Mouse (Mus musculus): ENCODE results near the gene Crb3.
A peak's percentile ranks its signal among the peaks of the same experiment; 100 is the strongest.

The Crb3 gene

GRCm38 (mm10) chr17:57063031-57063430 is 4.1 kb downstream of the Crb3 start:
- peak; percentile 52 for DNase-seq

GRCm38 (mm10) chr17:57066908-57067307 is 8.0 kb downstream of the Crb3 start:
- no peak for DNase-seq

- no peak for DNase-seq
Observed at GRCm38 (mm10) chr17:57070272-57070671, 11.4 kb downstream of the Crb3 start.

GRCm38 (mm10) chr17:57070699-57071098 is 11.8 kb downstream of the Crb3 start:
- DNase-seq, result no peak

- DNase-seq, result no peak
Observed at GRCm38 (mm10) chr17:57076916-57077315, 18.0 kb downstream of the Crb3 start.

- peak; percentile 30 for DNase-seq
Observed at GRCm38 (mm10) chr17:57078336-57078735, 19.4 kb downstream of the Crb3 start, which contains the start of gene Dennd1c. Gene Dennd1c (minus strand): TSS chr17:57078514.

GRCm38 (mm10) chr17:57079919-57080318 is 21.0 kb downstream of the Crb3 start:
- no peak for DNase-seq

- DNase-seq, result peak; percentile 59
Observed at GRCm38 (mm10) chr17:57081234-57081842, 22.4 kb downstream of the Crb3 start.

GRCm38 (mm10) chr17:57082481-57082880 is 23.6 kb downstream of the Crb3 start:
- DNase-seq, result peak; percentile 83

- DNase-seq, result peak; percentile 98
Observed at GRCm38 (mm10) chr17:57085970-57086757, 27.3 kb downstream of the Crb3 start.

GRCm38 (mm10) chr17:57087049-57087832 is 28.3 kb downstream of the Crb3 start, which contains the start of gene Tubb4a:
Gene Tubb4a (minus strand): TSS chr17:57087782.
- DNase-seq, result peak; percentile 95

- DNase-seq, result no peak
Observed at GRCm38 (mm10) chr17:57094222-57094621, 35.3 kb downstream of the Crb3 start.

- DNase-seq, result peak; percentile 45
Observed at GRCm38 (mm10) chr17:57095855-57096622, 37.1 kb downstream of the Crb3 start.

- DNase-seq, result peak; percentile 77
Observed at GRCm38 (mm10) chr17:57096623-57096920, 37.7 kb downstream of the Crb3 start.

GRCm38 (mm10) chr17:57098321-57098720 is 39.4 kb downstream of the Crb3 start:
- peak; percentile 1 for DNase-seq

GRCm38 (mm10) chr17:57099629-57100325 is 40.9 kb downstream of the Crb3 start:
- no peak for DNase-seq

- DNase-seq, result no peak
Observed at GRCm38 (mm10) chr17:57102276-57102675, 43.4 kb downstream of the Crb3 start.

GRCm38 (mm10) chr17:57104496-57104895 is 45.6 kb downstream of the Crb3 start:
- no peak for DNase-seq

- DNase-seq, result peak; percentile 59
Observed at GRCm38 (mm10) chr17:57105181-57106034, 46.5 kb downstream of the Crb3 start, which contains the start of gene Tnfsf9. Gene Tnfsf9 (plus strand): TSS chr17:57105325.

- DNase-seq, result peak; percentile 47
Observed at GRCm38 (mm10) chr17:57106035-57106368, 47.1 kb downstream of the Crb3 start.

- DNase-seq, result no peak
Observed at GRCm38 (mm10) chr17:57107064-57107463, 48.2 kb downstream of the Crb3 start.

Data from cerebellum, adult 9-11 months (tissue).